Mouse (Mus musculus) liver, adult 2 months (tissue): ENCODE data around the gene Prmt1.

ENCODE experiments used
- CTCF ChIP-seq: fragments of 200-500 bp; IDR thresholded peaks from 2 replicates; pipeline ENCODE4 v1.5.1; 2011; ENCODE audit warnings: low read depth, low read length, control low read depth
- POLR2A ChIP-seq: fragments of 200-500 bp; IDR thresholded peaks from 2 replicates; pipeline ENCODE4 v1.6.1; 2011; ENCODE audit warnings: low read length, control low read depth; ENCODE audit not compliant: insufficient read depth; ENCODE audit errors: extremely low read depth

GRCm38 (mm10) chr7:45015344-45015956, 29.1 kb upstream of the Prmt1 start:
- TF ChIP-seq CTCF (no peak), POLR2A (no peak)
